Mouse (Mus musculus) embryonic facial prominence, embryonic 12.5 days (tissue): ENCODE results near the gene Cnot11. TPM values are rescaled to one million over a fixed set of nuclear protein-coding genes. Genes with fewer than 3 reads are reported as not detected.

Experiments
- ATAC-seq: fragments of 200-750 bp; cut with Nextera tagmentation; 2 replicates; pipeline ENCODE4 v1.8.0; 2017; ENCODE audit not compliant: insufficient number of reproducible peaks, insufficient read depth, low FRiP score, low TSS enrichment
- H3K27ac ChIP-seq: fragments of 300-500 bp; sonication (generic); 2 replicates; pipeline ENCODE4 v1.5.1; 2016; ENCODE audit warnings: mild to moderate bottlenecking
- H3K27me3 ChIP-seq: fragments of 300-500 bp; sonication (generic); 2 replicates; pipeline ENCODE4 v1.6.1; 2016; ENCODE audit warnings: mild to moderate bottlenecking, moderate library complexity
- H3K36me3 ChIP-seq: fragments of 300-500 bp; sonication (generic); 2 replicates; pipeline ENCODE4 v1.6.1; 2016; ENCODE audit warnings: mild to moderate bottlenecking
- H3K4me1 ChIP-seq: fragments of 300-500 bp; sonication (generic); 2 replicates; pipeline ENCODE4 v1.6.1; 2016
- H3K4me2 ChIP-seq: fragments of 300-500 bp; sonication (generic); replicated peaks from 2 replicates; pipeline ENCODE4 v1.6.1; 2016; ENCODE audit warnings: mild to moderate bottlenecking, moderate library complexity
- H3K4me3 ChIP-seq: fragments of 300-500 bp; sonication (generic); 2 replicates; pipeline ENCODE4 v1.5.1; 2016; ENCODE audit warnings: mild to moderate bottlenecking
- H3K9ac ChIP-seq: fragments of 300-500 bp; sonication (generic); 2 replicates; pipeline ENCODE4 v1.6.1; 2016; ENCODE audit warnings: mild to moderate bottlenecking, moderate library complexity
- H3K9me3 ChIP-seq: fragments of 300-500 bp; sonication (generic); 2 replicates; pipeline ENCODE4 v1.6.1; 2016; ENCODE audit warnings: mild to moderate bottlenecking, moderate library complexity
- WGBS: fragments of 180-500 bp; shearing (Covaris S2); methylation state at CpG from one replicate; pipeline ENCODE4 v1.1.7; 2016; 5-methylcytosine and 5-hydroxymethylcytosine counted together
- polyA plus RNA-seq: library from polyadenylated mRNA; unstranded; fragments of >200 nt; fragmentation: Nextera tagmentation; extraction: Ambion mirVana; gene quantifications from 2 replicates; pipeline ENCODE4 v1.2.1, GENCODE M21; 2016

The Cnot11 gene
- polyA plus RNA-seq, 1 experiment from 2014 or later, result 32.3 TPM

DNA sequence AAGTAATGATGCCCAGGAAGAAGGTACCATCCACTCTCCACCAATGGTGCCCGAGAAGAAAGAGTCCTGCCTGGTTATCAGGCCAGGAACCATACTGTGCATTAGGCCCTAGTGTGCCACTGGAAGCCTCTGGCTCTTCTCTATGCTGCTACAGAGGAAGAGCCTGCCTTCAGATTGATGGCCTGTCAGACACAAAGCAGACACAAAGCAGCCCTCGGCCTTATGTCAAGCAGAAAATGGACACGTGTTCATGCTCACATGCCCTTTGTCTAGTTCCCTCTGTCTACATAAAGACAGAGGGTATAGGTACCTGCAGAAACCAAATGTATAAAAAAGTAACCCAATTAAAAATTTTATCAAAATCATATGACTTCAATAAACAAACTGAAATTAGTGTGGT is 29.8 kb downstream of the Cnot11 start:
- Histone ChIP-seq H3K9me3 (no peaks in the 10 kb centered on the region), H3K4me3 (no peak overlapping the region), H3K27ac (no peak overlapping the region), H3K9ac (no peak overlapping the region), H3K27me3 (no peaks in the 10 kb centered on the region), H3K4me2 (no peak overlapping the region), H3K4me1 (peaks cover 3% of the 10 kb centered on the region; the same call in 1 of the 2 replicates), H3K36me3 (peaks cover 12% of the 10 kb centered on the region; the same call in 1 of the 2 replicates)
- no peak for ATAC-seq
- WGBS, result 83% methylated on average over 3 of the region's 3 CpGs

- no peak overlapping the region for H3K9ac ChIP-seq
- H3K36me3 ChIP-seq, result 0 out of 2 replicates have a peak, but pooled peaks cover 2% of the 10 kb centered on the region
- no peak overlapping the region for H3K4me3 ChIP-seq
- ATAC-seq, result no peak
- no peak overlapping the region for H3K4me2 ChIP-seq
- H3K4me1 ChIP-seq, result peaks cover 12% of the 10 kb centered on the region; the same call in 1 of the 2 replicates
- H3K27me3 ChIP-seq, result no peaks in the 10 kb centered on the region
- H3K27ac ChIP-seq, result no peak overlapping the region
- H3K9me3 ChIP-seq, result no peaks in the 10 kb centered on the region
Observed at GRCm38 (mm10) chr1:39568079-39568478, 33.3 kb downstream of the Cnot11 start.

DNA sequence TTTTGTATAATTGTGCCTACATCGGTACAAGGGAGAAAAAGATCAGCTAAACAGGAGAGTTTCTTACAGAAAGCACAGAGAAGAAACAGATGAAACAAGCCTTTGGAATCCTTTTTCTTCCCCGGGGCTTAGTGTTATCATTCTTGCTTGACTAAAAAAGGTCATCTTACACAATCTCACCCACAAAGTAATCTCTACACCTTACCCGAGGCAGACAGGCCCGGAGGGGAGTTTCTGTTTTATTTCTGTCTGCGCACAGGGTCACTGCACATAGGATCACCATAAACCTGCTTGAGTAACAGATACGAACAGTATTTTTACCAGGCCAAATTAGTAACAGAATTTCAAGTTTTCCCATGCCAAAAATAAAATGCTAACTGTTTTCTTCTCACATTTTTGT is 36.9 kb downstream of the Cnot11 start:
- WGBS, result 47% methylated on average over 6 of the region's 6 CpGs
- no peaks in the 10 kb centered on the region for H3K27me3 ChIP-seq
- peaks cover 26% of the 10 kb centered on the region for H3K4me1 ChIP-seq
- no peak overlapping the region for H3K9ac ChIP-seq
- 0 out of 2 replicates have a peak overlapping the region, but pooled peaks have one; percentile 1 for H3K27ac ChIP-seq
- H3K36me3 ChIP-seq, result no peaks in the 10 kb centered on the region
- H3K9me3 ChIP-seq, result no peaks in the 10 kb centered on the region
- ATAC-seq, result no peak
- no peak overlapping the region for H3K4me2 ChIP-seq
- no peak overlapping the region for H3K4me3 ChIP-seq

GRCm38 (mm10) chr1:39573890-39574289 is 39.1 kb downstream of the Cnot11 start:
- 83% methylated on average over 7 of the region's 7 CpGs for WGBS
- Histone ChIP-seq H3K27ac (no peak overlapping the region), H3K4me3 (no peak overlapping the region), H3K27me3 (no peaks in the 10 kb centered on the region), H3K4me1 (peaks cover 31% of the 10 kb centered on the region), H3K9me3 (no peaks in the 10 kb centered on the region), H3K4me2 (no peak overlapping the region), H3K36me3 (no peaks in the 10 kb centered on the region), H3K9ac (no peak overlapping the region)
- ATAC-seq, result no peak

DNA sequence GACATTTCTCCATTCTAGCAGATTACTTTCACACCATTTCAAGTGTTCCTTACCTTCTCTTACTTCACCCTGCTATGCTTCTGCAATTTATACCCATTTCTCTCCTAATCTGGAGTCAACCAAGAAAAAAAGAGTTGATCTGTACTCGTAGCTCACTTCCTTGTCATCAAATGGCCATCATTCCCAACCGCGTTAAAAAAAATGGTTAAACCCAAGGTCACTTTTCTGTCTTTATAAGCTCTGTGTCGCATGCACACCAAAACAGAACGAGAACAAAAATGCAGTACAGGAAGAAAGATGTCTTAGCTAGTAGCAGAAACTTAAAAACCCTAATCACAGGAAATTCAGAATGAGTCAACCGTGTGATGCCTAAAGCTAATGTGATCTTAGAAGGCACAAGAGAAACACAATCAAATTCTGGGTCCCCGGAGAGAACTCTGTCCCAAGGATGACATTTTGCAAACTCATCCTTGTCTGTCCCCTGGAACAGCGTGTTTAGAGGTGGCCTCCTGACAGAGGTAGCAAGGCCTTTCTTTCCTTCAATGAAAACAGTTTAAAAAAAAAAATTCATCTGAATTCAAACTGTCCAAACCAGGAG is 41.1 kb downstream of the Cnot11 start:
- Histone ChIP-seq H3K27me3 (no peaks in the 10 kb centered on the region), H3K4me3 (peak overlapping the region; percentile 91), H3K27ac (peak overlapping the region; percentile 99), H3K4me2 (peak overlapping the region; percentile 76), H3K36me3 (no peaks in the 10 kb centered on the region), H3K9me3 (no peaks in the 10 kb centered on the region), H3K4me1 (peaks cover 31% of the 10 kb centered on the region), H3K9ac (peak overlapping the region; percentile 94)
- 14% methylated on average over 8 of the region's 8 CpGs for WGBS
- no peak for ATAC-seq

DNA sequence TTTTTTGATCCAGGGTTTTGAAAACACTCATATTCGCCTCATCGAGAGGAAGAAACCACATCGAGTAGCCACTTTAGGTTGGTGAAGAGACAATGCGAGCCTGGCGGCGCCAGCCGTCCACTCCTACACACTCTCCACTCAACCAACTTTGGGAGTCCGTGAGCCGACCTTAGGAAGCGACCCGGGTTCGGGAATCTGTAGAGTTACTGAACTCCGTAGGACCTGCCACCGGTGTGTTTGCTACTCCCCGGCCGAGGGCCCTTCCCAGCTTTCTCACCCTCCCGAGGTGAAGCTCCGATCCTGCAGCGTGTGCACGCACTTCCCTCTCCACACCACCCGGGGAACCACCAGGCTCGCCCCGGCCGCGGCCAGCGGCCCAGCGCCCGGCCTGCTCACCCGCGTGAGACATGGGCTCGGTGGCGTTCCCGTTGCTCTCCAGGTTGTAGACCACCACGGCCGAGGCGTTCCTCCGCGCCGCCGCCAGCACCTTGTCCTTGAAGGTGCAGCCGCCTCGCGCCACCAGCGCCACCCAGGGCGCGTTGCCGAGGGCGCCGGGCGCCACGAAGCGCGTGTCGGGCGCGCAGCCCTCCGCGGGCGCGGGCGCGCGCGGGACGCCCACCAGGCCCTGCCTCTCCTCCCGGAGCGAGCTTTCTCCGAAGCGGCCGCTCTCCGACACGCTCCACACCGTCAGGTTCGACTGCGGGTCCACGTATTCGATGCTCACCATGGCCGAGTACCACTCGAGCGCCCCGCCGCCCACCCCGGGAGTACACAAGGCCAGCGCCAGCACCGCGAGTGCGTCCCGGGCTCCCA is 41.8 kb downstream of the Cnot11 start:
- Histone ChIP-seq H3K27ac (peak overlapping the region; percentile 99), H3K4me2 (peak overlapping the region; percentile 76), H3K4me3 (peak overlapping the region; percentile 91), H3K4me1 (peaks cover 26% of the 10 kb centered on the region), H3K27me3 (no peaks in the 10 kb centered on the region), H3K36me3 (no peaks in the 10 kb centered on the region), H3K9ac (peak overlapping the region; percentile 94), H3K9me3 (no peaks in the 10 kb centered on the region)
- under 1% methylated on average over 88 of the region's 88 CpGs for WGBS
- ATAC-seq, result peak; percentile 80

- no peaks in the 10 kb centered on the region for H3K9me3 ChIP-seq
- peak within 1 kb of the TSS; percentile 94 for H3K9ac ChIP-seq
- H3K4me2 ChIP-seq, result peak within 1 kb of the TSS; percentile 76
- under 1% methylated on average over 49 of the region's 49 CpGs for WGBS
- peak within 1 kb of the TSS; percentile 91 for H3K4me3 ChIP-seq
- peaks cover 24% of the 10 kb centered on the region for H3K4me1 ChIP-seq
- peak within 1 kb of the TSS; percentile 99 for H3K27ac ChIP-seq
- no peaks in the 10 kb centered on the region for H3K36me3 ChIP-seq
- no peaks in the 10 kb centered on the region for H3K27me3 ChIP-seq
- ATAC-seq, result peak; percentile 96
Observed at GRCm38 (mm10) chr1:39577253-39577705, 42.5 kb downstream of the Cnot11 start, which contains the start of gene Rnf149. Gene Rnf149 (minus strand): TSS chr1:39577405.

GRCm38 (mm10) chr1:39578446-39578845 is 43.7 kb downstream of the Cnot11 start:
- H3K4me1 ChIP-seq, result peaks cover 22% of the 10 kb centered on the region
- H3K4me3 ChIP-seq, result no peak overlapping the region
- WGBS, result 64% methylated on average over 5 of the region's 5 CpGs
- no peak overlapping the region for H3K4me2 ChIP-seq
- no peaks in the 10 kb centered on the region for H3K27me3 ChIP-seq
- no peak overlapping the region for H3K9ac ChIP-seq
- no peaks in the 10 kb centered on the region for H3K9me3 ChIP-seq
- no peak overlapping the region for H3K27ac ChIP-seq
- no peak for ATAC-seq
- no peaks in the 10 kb centered on the region for H3K36me3 ChIP-seq

DNA sequence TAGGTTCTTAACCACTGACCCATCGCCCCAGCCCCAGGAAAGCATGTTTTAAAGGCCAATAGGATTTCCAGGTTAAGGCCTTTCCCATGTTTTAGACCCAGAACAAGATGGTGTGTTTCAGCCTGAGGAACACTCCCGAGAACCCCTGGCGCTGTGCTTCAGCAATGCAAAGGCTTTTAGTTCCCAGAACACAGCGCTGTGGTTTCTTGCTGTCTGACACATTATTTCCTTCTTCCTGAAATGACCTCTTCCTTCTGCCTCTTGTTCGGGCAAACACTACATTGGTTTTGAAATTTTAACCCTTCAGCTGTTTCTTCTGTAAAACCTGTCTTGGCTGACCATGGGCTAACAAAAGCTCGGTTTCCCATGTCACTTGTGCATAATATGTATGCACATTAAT is 44.3 kb downstream of the Cnot11 start:
- H3K9me3 ChIP-seq, result no peaks in the 10 kb centered on the region

DNA sequence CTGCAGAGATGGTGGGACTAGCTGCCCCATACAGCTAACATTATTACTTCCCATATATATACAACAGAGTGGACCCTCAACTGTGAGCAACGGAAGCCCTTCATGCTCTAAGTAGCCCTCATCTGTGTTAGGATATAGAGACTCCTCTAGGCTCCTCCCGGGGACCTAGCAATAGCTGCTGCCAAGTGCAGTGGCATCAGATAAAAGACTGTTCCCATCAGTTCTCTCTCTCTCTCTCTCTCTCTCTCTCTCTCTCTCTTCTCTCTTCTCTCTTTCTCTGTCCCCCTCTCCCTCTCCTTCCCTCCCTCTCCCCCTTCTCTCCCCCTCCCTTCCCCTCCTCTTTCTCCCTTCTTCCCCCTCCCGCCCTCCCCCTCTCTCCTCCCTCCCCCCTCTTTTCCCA is 46.4 kb downstream of the Cnot11 start:
- Histone ChIP-seq H3K36me3 (no peaks in the 10 kb centered on the region), H3K27me3 (no peaks in the 10 kb centered on the region), H3K9ac (no peak overlapping the region), H3K9me3 (no peaks in the 10 kb centered on the region), H3K4me2 (no peak overlapping the region), H3K4me1 (peaks cover 5% of the 10 kb centered on the region; the same call in 1 of the 2 replicates), H3K4me3 (no peak overlapping the region), H3K27ac (no peak overlapping the region)
- 78% methylated on average over 2 of the region's 3 CpGs for WGBS
- ATAC-seq, result no peak

More for the DNA sequence above, 44.3 kb downstream of the Cnot11 start:
- H3K36me3 ChIP-seq, result no peaks in the 10 kb centered on the region
- H3K9ac ChIP-seq, result no peak overlapping the region
- no peaks in the 10 kb centered on the region for H3K27me3 ChIP-seq
- no peak overlapping the region for H3K4me2 ChIP-seq
- H3K4me1 ChIP-seq, result peaks cover 19% of the 10 kb centered on the region
- no peak overlapping the region for H3K27ac ChIP-seq
- WGBS, result 71% methylated on average over 6 of the region's 6 CpGs
- H3K4me3 ChIP-seq, result no peak overlapping the region
- no peak for ATAC-seq

DNA sequence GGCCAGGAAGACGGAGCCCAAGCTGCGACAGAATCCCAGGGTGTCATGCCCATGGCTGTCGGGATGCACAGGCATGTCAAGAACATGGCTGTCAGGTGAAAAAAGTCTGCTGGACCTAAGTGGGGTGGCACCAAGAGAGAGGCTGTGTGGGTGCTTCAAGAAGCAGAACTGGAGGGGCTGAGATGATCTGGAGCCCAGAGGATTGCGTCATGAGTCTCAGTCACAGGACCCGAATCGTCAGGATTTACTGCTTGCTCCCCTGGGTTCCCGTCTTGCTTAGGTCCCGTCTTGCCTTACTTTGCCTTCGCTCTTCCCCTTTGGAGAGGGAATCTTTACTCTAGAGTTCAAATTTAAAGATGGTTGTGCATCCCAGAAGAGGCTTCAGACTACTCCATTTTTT is 48.4 kb downstream of the Cnot11 start:
- no peak overlapping the region for H3K4me3 ChIP-seq
- WGBS, result 91% methylated on average over 9 of the region's 9 CpGs
- no peaks in the 10 kb centered on the region for H3K9me3 ChIP-seq
- H3K4me1 ChIP-seq, result no peaks in the 10 kb centered on the region
- H3K27me3 ChIP-seq, result no peaks in the 10 kb centered on the region
- H3K4me2 ChIP-seq, result no peak overlapping the region
- no peaks in the 10 kb centered on the region for H3K36me3 ChIP-seq
- ATAC-seq, result no peak
- no peak overlapping the region for H3K9ac ChIP-seq
- H3K27ac ChIP-seq, result no peak overlapping the region

DNA sequence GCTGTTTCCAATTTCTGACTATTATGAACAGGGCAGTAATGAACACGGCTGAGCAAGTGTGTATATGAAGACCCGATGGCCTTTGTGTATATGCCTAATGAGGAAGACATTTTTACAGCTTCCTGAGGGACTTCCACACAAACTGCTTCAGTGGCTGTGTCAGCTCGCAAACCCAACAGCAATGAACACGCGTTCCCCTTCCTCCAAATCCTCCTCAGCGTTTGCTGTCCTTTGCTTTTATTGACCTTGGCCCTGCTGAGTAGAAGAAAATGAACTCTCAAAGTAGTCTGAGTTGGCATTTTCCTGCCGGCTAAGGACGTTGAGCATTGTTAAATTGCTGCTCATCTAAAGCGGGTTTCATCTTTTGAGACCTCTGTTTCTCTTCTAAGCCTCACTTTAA is 50.6 kb downstream of the Cnot11 start:
- Histone ChIP-seq H3K27me3 (no peaks in the 10 kb centered on the region), H3K4me2 (no peak overlapping the region), H3K4me1 (no peaks in the 10 kb centered on the region), H3K9ac (no peak overlapping the region), H3K36me3 (no peaks in the 10 kb centered on the region), H3K27ac (no peak overlapping the region), H3K4me3 (no peak overlapping the region), H3K9me3 (no peaks in the 10 kb centered on the region)
- ATAC-seq, result no peak
- 90% methylated on average over 9 of the region's 9 CpGs for WGBS
